Mouse (Mus musculus): ENCODE data around the gene Shroom3. TPM values are rescaled to one million over a fixed set of nuclear protein-coding genes. Genes with fewer than 3 reads are reported as not detected.
A peak's percentile ranks its signal among the peaks of the same experiment; 100 is the strongest.

Gene Shroom3
- polyA plus RNA-seq, 1 experiment from 2014 or later, result 5.1 TPM

- Histone ChIP-seq H3K27me3 (ENCODE audit: control insufficient read depth, insufficient read depth, low read length) (no peaks in the 10 kb centered on the region), H3K9me3 (ENCODE audit: control insufficient read depth, low read length) (no peaks in the 10 kb centered on the region), H3K36me3 (ENCODE audit: control insufficient read depth, insufficient read depth, low read length) (no peaks in the 10 kb centered on the region), H3K4me2 (ENCODE audit: low read depth) (peak overlapping the region; percentile 59), H3K4me3 (ENCODE audit: low read depth, low read length) (peak overlapping the region; percentile 38), H3K9ac (ENCODE audit: low read length) (peak overlapping the region; percentile 24; the same call in 1 of the 2 replicates), H3K27ac (ENCODE audit: low read depth, low read length) (no peak overlapping the region), H3K4me1 (ENCODE audit: control insufficient read depth, insufficient read depth, low read length) (peaks cover 4% of the 10 kb centered on the region; the same call in 1 of the 2 replicates)
- DNase-seq (ENCODE audit: low spot score) (no peak), ATAC-seq (ENCODE audit: insufficient read depth, low FRiP score, low TSS enrichment) (no peak; the same call in 1 of the 2 replicates)
- WGBS, result 1% methylated on average over 9 of the region's 9 CpGs
Measured at GRCm38 (mm10) chr5:92675574-92675920, 7.7 kb upstream of the Shroom3 start.

GRCm38 (mm10) chr5:92679441-92679840, 3.8 kb upstream of the Shroom3 start:
- Histone ChIP-seq H3K27ac (ENCODE audit: low read depth, low read length) (no peak overlapping the region), H3K4me2 (ENCODE audit: low read depth) (no peak overlapping the region), H3K4me3 (ENCODE audit: low read depth, low read length) (no peak overlapping the region), H3K36me3 (ENCODE audit: control insufficient read depth, insufficient read depth, low read length) (no peaks in the 10 kb centered on the region), H3K9ac (ENCODE audit: low read length) (no peak overlapping the region), H3K27me3 (ENCODE audit: control insufficient read depth, insufficient read depth, low read length) (no peaks in the 10 kb centered on the region), H3K9me3 (ENCODE audit: control insufficient read depth, low read length) (no peaks in the 10 kb centered on the region), H3K4me1 (ENCODE audit: control insufficient read depth, insufficient read depth, low read length) (peaks cover 4% of the 10 kb centered on the region; the same call in 1 of the 2 replicates)
- DNase-seq (ENCODE audit: low spot score) (peak; percentile 36), ATAC-seq (ENCODE audit: insufficient read depth, low FRiP score, low TSS enrichment) (no peak)
- 37% methylated on average over 4 of the region's 4 CpGs for WGBS

- no peak overlapping the region for H3K4me2 ChIP-seq (ENCODE audit: low read depth)
- H3K9ac ChIP-seq (ENCODE audit: low read length), result no peak overlapping the region
- no peak for DNase-seq (ENCODE audit: low spot score)
- H3K4me3 ChIP-seq (ENCODE audit: low read depth, low read length), result no peak overlapping the region
- no peak overlapping the region for H3K27ac ChIP-seq (ENCODE audit: low read depth, low read length)
- 90% methylated on average over 10 of the region's 10 CpGs for WGBS
- no peak for ATAC-seq (ENCODE audit: insufficient read depth, low FRiP score, low TSS enrichment)
- no peaks in the 10 kb centered on the region for H3K36me3 ChIP-seq (ENCODE audit: control insufficient read depth, insufficient read depth, low read length)
- no peaks in the 10 kb centered on the region for H3K27me3 ChIP-seq (ENCODE audit: control insufficient read depth, insufficient read depth, low read length)
- no peaks in the 10 kb centered on the region for H3K9me3 ChIP-seq (ENCODE audit: control insufficient read depth, low read length)
- no peaks in the 10 kb centered on the region for H3K4me1 ChIP-seq (ENCODE audit: control insufficient read depth, insufficient read depth, low read length)
Measured at GRCm38 (mm10) chr5:92681861-92682260, 1.4 kb upstream of the Shroom3 start.

GRCm38 (mm10) chr5:92682621-92683348, 450 bp upstream of the Shroom3 start:
- Histone ChIP-seq H3K9ac (ENCODE audit: low read length) (peak overlapping the region; percentile 46), H3K4me1 (ENCODE audit: control insufficient read depth, insufficient read depth, low read length) (no peaks in the 10 kb centered on the region), H3K4me3 (ENCODE audit: low read depth, low read length) (peak overlapping the region; percentile 46), H3K27me3 (ENCODE audit: control insufficient read depth, insufficient read depth, low read length) (no peaks in the 10 kb centered on the region), H3K4me2 (ENCODE audit: low read depth) (peak overlapping the region; percentile 78), H3K36me3 (ENCODE audit: control insufficient read depth, insufficient read depth, low read length) (no peaks in the 10 kb centered on the region), H3K9me3 (ENCODE audit: control insufficient read depth, low read length) (no peaks in the 10 kb centered on the region), H3K27ac (ENCODE audit: low read depth, low read length) (peak overlapping the region; percentile 21; the same call in 1 of the 2 replicates)
- WGBS, result under 1% methylated on average over 39 of the region's 39 CpGs
- ATAC-seq (ENCODE audit: insufficient read depth, low FRiP score, low TSS enrichment), result no peak; the same call in none of the 2 replicates
- DNase-seq (ENCODE audit: low spot score), result peak; percentile 74

DNA sequence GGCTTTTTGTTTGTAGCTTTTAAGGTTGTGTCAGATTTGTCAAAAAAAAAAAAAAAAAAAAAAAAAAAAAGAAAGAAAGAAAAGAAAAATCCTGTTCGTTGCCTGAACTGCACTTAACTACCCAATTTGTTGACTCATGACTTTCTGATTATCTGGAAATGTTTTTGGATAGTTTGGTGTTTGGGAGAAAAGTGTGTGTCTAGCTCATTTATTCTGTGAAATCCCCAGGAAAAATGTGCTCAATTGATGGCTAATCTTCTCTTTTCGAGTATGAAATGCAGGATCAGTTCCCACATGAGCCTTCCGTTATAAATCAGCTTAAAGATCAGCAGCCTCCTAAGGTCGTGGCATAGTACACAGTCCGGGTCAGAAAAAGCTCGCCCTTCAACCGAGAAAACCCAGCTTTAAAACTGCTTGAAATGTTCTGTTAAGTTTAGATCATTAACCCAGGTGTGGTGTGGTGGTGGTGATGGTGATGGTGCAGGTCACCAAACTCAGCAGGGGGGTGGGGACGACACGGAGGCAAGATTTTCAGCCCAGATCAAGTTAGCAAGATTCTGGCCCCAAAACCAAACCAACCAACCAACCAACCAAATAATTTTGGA, 738 bp downstream of the Shroom3 start:
- Histone ChIP-seq H3K9ac (ENCODE audit: low read length) (no peak overlapping the region; the same call in 1 of the 2 replicates), H3K9me3 (ENCODE audit: control insufficient read depth, low read length) (no peaks in the 10 kb centered on the region), H3K36me3 (ENCODE audit: control insufficient read depth, insufficient read depth, low read length) (no peaks in the 10 kb centered on the region), H3K4me2 (ENCODE audit: low read depth) (peak overlapping the region; percentile 78), H3K4me3 (ENCODE audit: low read depth, low read length) (peak overlapping the region; percentile 46), H3K27ac (ENCODE audit: low read depth, low read length) (no peak overlapping the region), H3K27me3 (ENCODE audit: control insufficient read depth, insufficient read depth, low read length) (no peaks in the 10 kb centered on the region), H3K4me1 (ENCODE audit: control insufficient read depth, insufficient read depth, low read length) (no peaks in the 10 kb centered on the region)
- DNase-seq (ENCODE audit: low spot score) (no peak), ATAC-seq (ENCODE audit: insufficient read depth, low FRiP score, low TSS enrichment) (no peak)
- WGBS, result 20% methylated on average over 9 of the region's 9 CpGs

DNA sequence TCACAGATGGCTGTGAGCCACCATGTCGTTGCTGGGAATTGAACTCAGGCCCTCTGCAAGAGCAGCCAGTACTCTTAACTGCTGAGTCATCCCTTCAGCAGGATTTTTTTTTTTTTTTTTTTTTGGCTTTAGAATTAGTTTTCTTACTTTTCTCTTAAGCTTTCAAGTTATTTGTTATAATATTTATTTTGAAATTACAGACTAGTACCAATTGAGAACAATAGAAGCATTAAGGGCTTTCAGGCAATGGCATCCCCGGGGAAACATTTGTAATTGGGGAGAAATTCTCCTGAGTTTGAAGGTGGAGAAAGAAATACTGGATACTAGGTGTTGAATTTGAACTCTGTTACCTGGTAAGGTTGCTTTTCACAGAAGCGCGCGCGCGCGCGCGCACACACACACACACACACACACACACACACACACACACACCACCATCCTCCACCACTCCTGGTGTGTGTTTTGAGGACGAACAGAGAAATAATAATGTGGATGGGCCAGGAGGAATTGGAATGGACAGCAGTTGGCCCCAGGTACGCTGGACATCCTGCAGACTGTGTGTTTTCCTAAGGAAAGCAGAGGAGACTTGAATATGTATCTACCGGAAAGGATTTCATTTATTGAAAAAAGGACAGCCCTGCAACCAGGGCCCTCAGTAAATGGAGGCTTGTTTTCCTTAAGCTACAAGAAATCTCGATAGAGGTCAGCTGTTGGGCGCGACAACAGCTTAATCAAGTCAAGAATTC, 1.7 kb downstream of the Shroom3 start:
- no peak for ATAC-seq (ENCODE audit: insufficient read depth, low FRiP score, low TSS enrichment)

DNA sequence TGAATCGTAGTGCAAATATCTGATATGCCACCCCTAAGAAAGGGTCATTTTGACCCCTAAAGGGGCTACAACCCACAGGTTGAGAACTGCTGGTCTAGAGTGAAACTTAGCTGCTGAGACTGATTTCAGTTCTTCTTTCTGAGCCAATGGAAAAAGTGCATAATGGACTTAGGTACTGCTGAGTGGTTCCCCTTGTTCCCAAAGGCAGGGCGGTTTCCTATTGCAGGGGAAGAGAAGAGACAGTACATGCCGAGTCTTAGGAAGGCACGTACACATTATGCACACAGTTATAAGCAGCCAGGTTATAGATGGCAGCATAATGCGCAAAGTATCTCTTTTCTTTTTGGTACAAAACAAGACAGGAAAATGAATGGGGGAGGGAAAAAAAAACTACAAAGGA, 4.9 kb downstream of the Shroom3 start:
- Histone ChIP-seq H3K4me1 (ENCODE audit: control insufficient read depth, insufficient read depth, low read length) (no peaks in the 10 kb centered on the region), H3K4me3 (ENCODE audit: low read depth, low read length) (no peak overlapping the region), H3K9ac (ENCODE audit: low read length) (no peak overlapping the region), H3K27ac (ENCODE audit: low read depth, low read length) (no peak overlapping the region), H3K27me3 (ENCODE audit: control insufficient read depth, insufficient read depth, low read length) (no peaks in the 10 kb centered on the region), H3K36me3 (ENCODE audit: control insufficient read depth, insufficient read depth, low read length) (no peaks in the 10 kb centered on the region), H3K4me2 (ENCODE audit: low read depth) (no peak overlapping the region), H3K9me3 (ENCODE audit: control insufficient read depth, low read length) (no peaks in the 10 kb centered on the region)
- no peak for DNase-seq (ENCODE audit: low spot score)
- WGBS, result 84% methylated on average over 5 of the region's 5 CpGs
- ATAC-seq (ENCODE audit: insufficient read depth, low FRiP score, low TSS enrichment), result no peak

More for the DNA sequence above, 1.7 kb downstream of the Shroom3 start:
- Histone ChIP-seq H3K4me1 (ENCODE audit: control insufficient read depth, insufficient read depth, low read length) (no peaks in the 10 kb centered on the region), H3K27me3 (ENCODE audit: control insufficient read depth, insufficient read depth, low read length) (no peaks in the 10 kb centered on the region), H3K4me3 (ENCODE audit: low read depth, low read length) (no peak overlapping the region), H3K27ac (ENCODE audit: low read depth, low read length) (no peak overlapping the region), H3K4me2 (ENCODE audit: low read depth) (no peak overlapping the region), H3K9ac (ENCODE audit: low read length) (no peak overlapping the region), H3K36me3 (ENCODE audit: control insufficient read depth, insufficient read depth, low read length) (no peaks in the 10 kb centered on the region), H3K9me3 (ENCODE audit: control insufficient read depth, low read length) (no peaks in the 10 kb centered on the region)
- DNase-seq (ENCODE audit: low spot score), result no peak
- WGBS, result 88% methylated on average over 16 of the region's 16 CpGs

- Histone ChIP-seq H3K4me3 (ENCODE audit: low read depth, low read length) (no peak overlapping the region), H3K4me2 (ENCODE audit: low read depth) (no peak overlapping the region), H3K27ac (ENCODE audit: low read depth, low read length) (no peak overlapping the region), H3K27me3 (ENCODE audit: control insufficient read depth, insufficient read depth, low read length) (no peaks in the 10 kb centered on the region), H3K4me1 (ENCODE audit: control insufficient read depth, insufficient read depth, low read length) (no peaks in the 10 kb centered on the region), H3K9ac (ENCODE audit: low read length) (no peak overlapping the region), H3K36me3 (ENCODE audit: control insufficient read depth, insufficient read depth, low read length) (no peaks in the 10 kb centered on the region), H3K9me3 (ENCODE audit: control insufficient read depth, low read length) (no peaks in the 10 kb centered on the region)
- WGBS, result 94% methylated on average over 9 of the region's 9 CpGs
- DNase-seq (ENCODE audit: low spot score), result no peak
- ATAC-seq (ENCODE audit: insufficient read depth, low FRiP score, low TSS enrichment), result no peak
Measured at GRCm38 (mm10) chr5:92688569-92688968, 5.3 kb downstream of the Shroom3 start.
